Mouse (Mus musculus): ENCODE measurements around the gene Ccdc107. TPM values are rescaled to one million over a fixed set of nuclear protein-coding genes. Genes with fewer than 3 reads are reported as not detected.
A peak's percentile ranks its signal among the peaks of the same experiment; 100 is the strongest.

The Ccdc107 gene
- polyA plus RNA-seq, 1 experiment from 2014 or later: 46.6 TPM

DNA sequence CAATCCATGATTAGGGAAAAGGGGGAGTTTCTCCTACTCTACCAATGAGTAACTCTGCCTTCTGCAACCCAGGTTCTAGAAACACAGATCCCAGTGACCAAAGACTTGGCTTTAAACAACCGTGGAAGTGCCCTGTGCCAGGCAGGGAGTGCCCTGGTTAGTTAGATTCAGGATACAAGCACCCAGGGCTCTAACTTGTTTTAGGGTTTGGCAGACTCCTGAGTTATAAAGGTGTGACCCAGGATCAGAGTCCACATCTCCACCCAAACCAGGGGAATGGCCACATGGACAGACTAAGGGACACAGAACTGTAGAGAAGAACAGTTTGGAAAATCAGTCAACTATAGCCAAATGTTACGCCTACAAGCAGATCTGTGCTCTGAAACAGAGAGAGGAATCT lies 10.3 kb downstream of the Ccdc107 start:
- Histone ChIP-seq H3K4me3 (ENCODE audit: low read depth, low read length) (no peak overlapping the region), H3K27ac (ENCODE audit: low read depth, low read length) (no peak overlapping the region), H3K9ac (ENCODE audit: low read length) (no peak overlapping the region), H3K4me2 (ENCODE audit: low read depth) (no peak overlapping the region), H3K36me3 (ENCODE audit: control insufficient read depth, insufficient read depth, low read length) (no peaks in the 10 kb centered on the region), H3K4me1 (ENCODE audit: control insufficient read depth, insufficient read depth, low read length) (peaks cover 9% of the 10 kb centered on the region), H3K27me3 (ENCODE audit: control insufficient read depth, insufficient read depth, low read length) (peaks cover 8% of the 10 kb centered on the region; the same call in 1 of the 2 replicates), H3K9me3 (ENCODE audit: control insufficient read depth, low read length) (no peaks in the 10 kb centered on the region)
- ATAC-seq (ENCODE audit: insufficient read depth, low FRiP score, low TSS enrichment): no peak
- no peak for DNase-seq (ENCODE audit: low spot score)
- WGBS: 76% methylated on average over 2 of the region's 2 CpGs

DNA sequence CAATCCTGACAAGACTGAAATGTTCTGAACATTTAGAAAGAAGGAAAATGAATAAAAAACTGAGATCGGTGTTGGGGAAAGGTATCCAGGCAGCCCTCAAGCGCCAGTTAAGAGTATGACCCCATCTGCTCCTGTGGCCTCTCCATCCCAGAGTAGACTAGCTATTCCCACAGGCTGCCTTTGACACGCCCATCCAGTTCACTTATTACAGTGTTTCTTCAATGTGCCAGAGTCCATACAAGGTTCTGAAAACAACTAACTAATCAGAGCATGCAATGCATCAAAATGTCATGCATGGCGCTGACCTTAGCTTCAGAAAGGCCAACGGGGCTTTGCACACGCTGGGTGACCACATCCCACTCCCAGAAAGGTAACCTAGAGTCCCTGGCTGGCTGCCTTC lies 10.8 kb downstream of the Ccdc107 start:
- Histone ChIP-seq H3K4me2 (ENCODE audit: low read depth) (no peak overlapping the region), H3K9ac (ENCODE audit: low read length) (no peak overlapping the region), H3K4me1 (ENCODE audit: control insufficient read depth, insufficient read depth, low read length) (peaks cover 9% of the 10 kb centered on the region), H3K27me3 (ENCODE audit: control insufficient read depth, insufficient read depth, low read length) (peaks cover 8% of the 10 kb centered on the region), H3K4me3 (ENCODE audit: low read depth, low read length) (no peak overlapping the region), H3K36me3 (ENCODE audit: control insufficient read depth, insufficient read depth, low read length) (no peaks in the 10 kb centered on the region), H3K27ac (ENCODE audit: low read depth, low read length) (no peak overlapping the region), H3K9me3 (ENCODE audit: control insufficient read depth, low read length) (no peaks in the 10 kb centered on the region)
- ATAC-seq (ENCODE audit: insufficient read depth, low FRiP score, low TSS enrichment) (no peak), DNase-seq (ENCODE audit: low spot score) (no peak)
- 87% methylated on average over 6 of the region's 6 CpGs for WGBS

DNA sequence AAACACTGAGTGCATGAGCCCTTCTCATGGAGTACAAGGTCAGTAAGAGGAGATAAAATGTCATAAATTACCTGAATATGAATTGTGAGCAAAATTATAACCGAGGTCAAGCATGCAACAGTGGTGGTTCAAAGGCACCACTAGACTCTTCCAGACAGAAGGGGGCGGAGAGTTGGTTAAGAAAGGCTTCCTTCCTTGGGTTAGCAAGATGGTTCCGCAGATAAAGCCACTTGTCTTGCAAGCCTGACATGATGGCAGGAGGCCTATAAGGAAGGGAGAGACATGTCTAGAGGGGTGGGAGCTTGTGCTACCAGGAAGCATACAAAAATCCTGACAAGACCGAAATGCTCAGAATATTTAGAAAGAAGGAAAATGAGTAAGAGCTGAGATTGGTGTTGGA lies 11.6 kb downstream of the Ccdc107 start:
- no peak for ATAC-seq (ENCODE audit: insufficient read depth, low FRiP score, low TSS enrichment)
- no peak overlapping the region for H3K27ac ChIP-seq (ENCODE audit: low read depth, low read length)
- H3K4me1 ChIP-seq (ENCODE audit: control insufficient read depth, insufficient read depth, low read length): peaks cover 12% of the 10 kb centered on the region
- peaks cover 10% of the 10 kb centered on the region for H3K27me3 ChIP-seq (ENCODE audit: control insufficient read depth, insufficient read depth, low read length)
- H3K9me3 ChIP-seq (ENCODE audit: control insufficient read depth, low read length): no peaks in the 10 kb centered on the region
- DNase-seq (ENCODE audit: low spot score): no peak
- WGBS: 81% methylated on average over 4 of the region's 4 CpGs
- H3K36me3 ChIP-seq (ENCODE audit: control insufficient read depth, insufficient read depth, low read length): no peaks in the 10 kb centered on the region
- no peak overlapping the region for H3K9ac ChIP-seq (ENCODE audit: low read length)
- H3K4me3 ChIP-seq (ENCODE audit: low read depth, low read length): no peak overlapping the region
- no peak overlapping the region for H3K4me2 ChIP-seq (ENCODE audit: low read depth)

DNA sequence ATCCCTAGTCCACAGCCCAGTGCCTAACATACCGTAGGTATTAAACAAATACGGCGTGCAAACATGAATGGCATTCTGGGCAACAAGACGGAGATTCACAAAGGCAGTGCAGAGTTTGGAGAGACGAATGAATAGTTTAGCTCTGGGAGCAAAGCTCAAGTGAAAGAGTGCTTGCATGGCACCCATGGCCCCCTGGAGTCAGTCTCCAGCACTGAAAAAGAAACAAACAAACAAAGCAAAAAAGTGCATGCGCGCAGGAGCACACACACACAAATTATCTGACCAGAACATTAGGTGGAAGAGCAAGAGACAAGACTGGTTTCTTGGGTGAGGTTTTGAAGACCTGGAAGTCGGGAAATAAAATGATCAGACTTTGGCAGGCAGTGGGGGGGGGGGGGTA lies 13.4 kb downstream of the Ccdc107 start:
- no peaks in the 10 kb centered on the region for H3K36me3 ChIP-seq (ENCODE audit: control insufficient read depth, insufficient read depth, low read length)
- peaks cover 12% of the 10 kb centered on the region for H3K27me3 ChIP-seq (ENCODE audit: control insufficient read depth, insufficient read depth, low read length)
- H3K27ac ChIP-seq (ENCODE audit: low read depth, low read length): no peak overlapping the region
- no peaks in the 10 kb centered on the region for H3K9me3 ChIP-seq (ENCODE audit: control insufficient read depth, low read length)
- H3K9ac ChIP-seq (ENCODE audit: low read length): no peak overlapping the region
- DNase-seq (ENCODE audit: low spot score) (no peak), ATAC-seq (ENCODE audit: insufficient read depth, low FRiP score, low TSS enrichment) (no peak)
- H3K4me1 ChIP-seq (ENCODE audit: control insufficient read depth, insufficient read depth, low read length): peaks cover 14% of the 10 kb centered on the region
- no peak overlapping the region for H3K4me2 ChIP-seq (ENCODE audit: low read depth)
- H3K4me3 ChIP-seq (ENCODE audit: low read depth, low read length): no peak overlapping the region
- 82% methylated on average over 8 of the region's 8 CpGs for WGBS

DNA sequence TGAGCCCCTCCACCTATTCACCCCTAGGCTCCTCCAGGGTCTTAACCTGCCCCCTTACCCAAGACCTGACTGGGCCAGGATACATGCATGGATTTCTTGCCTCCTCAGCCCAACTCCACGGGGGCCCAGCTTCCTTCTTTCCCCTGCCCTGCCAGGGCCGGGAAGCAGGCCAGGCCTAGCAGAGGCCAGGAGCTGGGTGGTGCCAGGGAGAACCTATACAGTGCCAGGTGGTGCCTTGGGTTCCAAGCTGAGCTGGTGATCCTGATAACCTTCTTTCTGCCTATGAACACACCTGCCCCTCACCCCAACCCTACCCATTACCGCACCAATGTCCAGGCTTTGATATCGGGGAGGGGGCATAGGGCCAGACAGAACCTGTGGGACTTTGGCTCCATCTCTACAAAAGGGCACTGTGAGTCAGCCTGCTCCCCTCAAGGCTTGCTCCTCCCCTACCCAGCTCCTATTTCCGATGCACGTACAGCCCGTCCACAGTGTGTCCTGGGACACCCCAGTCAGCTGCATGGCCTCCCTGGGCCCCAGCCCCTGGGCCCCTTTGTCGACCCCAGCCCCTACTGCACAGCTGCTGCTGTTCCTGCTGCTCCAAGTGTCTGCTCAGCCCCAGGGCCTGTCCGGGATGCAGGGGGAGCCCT lies 14.0 kb downstream of the Ccdc107 start, which contains the start of gene Car9:
Gene Car9, plus strand, starts transcription at position 431 of the 650 bp plus-strand sequence.
- no peak for ATAC-seq (ENCODE audit: insufficient read depth, low FRiP score, low TSS enrichment)
- Histone ChIP-seq H3K36me3 (ENCODE audit: control insufficient read depth, insufficient read depth, low read length) (no peaks in the 10 kb centered on the region), H3K27me3 (ENCODE audit: control insufficient read depth, insufficient read depth, low read length) (peaks cover 12% of the 10 kb centered on the region), H3K4me3 (ENCODE audit: low read depth, low read length) (no peak within 1 kb of the TSS), H3K4me2 (ENCODE audit: low read depth) (no peak within 1 kb of the TSS; the same call in 1 of the 2 replicates), H3K4me1 (ENCODE audit: control insufficient read depth, insufficient read depth, low read length) (peaks cover 14% of the 10 kb centered on the region), H3K9ac (ENCODE audit: low read length) (no peak within 1 kb of the TSS), H3K9me3 (ENCODE audit: control insufficient read depth, low read length) (no peaks in the 10 kb centered on the region), H3K27ac (ENCODE audit: low read depth, low read length) (no peak within 1 kb of the TSS)
- no peak for DNase-seq (ENCODE audit: low spot score)
- 57% methylated on average over 9 of the region's 9 CpGs for WGBS

DNA sequence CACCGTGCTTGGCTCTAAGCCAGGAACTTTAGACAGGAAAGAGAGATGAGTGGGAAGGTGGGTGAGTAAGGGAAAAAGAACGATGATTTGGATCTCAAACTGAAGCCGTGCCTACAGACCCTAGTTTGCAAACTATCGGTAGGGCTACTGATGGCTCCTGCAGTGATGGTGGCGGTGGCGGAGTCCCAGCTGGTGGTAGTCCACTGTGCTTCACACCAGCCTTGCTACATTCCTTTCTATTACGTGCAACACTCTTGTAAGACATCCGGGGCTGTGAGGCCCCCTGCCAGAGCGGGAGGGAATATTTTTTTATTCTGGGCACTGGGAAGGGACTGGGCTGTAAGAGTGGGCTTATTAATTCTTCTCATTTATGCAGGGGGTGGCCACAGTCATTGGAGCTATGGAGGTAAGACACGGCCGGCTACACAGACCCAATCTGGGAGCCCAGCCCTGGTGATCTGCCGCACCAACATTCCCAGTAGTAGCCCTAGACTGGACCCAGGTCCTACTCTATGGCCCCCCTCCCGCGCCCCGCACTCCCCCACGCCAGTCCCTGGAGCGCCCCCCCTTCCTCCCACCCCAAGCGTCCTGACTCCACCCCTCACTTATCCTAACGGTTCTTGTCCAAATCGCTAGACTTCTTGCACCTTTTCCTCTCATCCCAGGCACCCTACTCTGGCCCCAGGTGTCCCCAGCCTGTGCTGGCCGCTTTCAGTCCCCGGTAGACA lies 15.4 kb downstream of the Ccdc107 start:
- ATAC-seq (ENCODE audit: insufficient read depth, low FRiP score, low TSS enrichment) (no peak), DNase-seq (ENCODE audit: low spot score) (no peak)
- peak overlapping the region; percentile 31 for H3K4me3 ChIP-seq (ENCODE audit: low read depth, low read length)
- no peaks in the 10 kb centered on the region for H3K9me3 ChIP-seq (ENCODE audit: control insufficient read depth, low read length)
- WGBS: 10% methylated on average over 22 of the region's 22 CpGs
- peaks cover 14% of the 10 kb centered on the region for H3K4me1 ChIP-seq (ENCODE audit: control insufficient read depth, insufficient read depth, low read length)
- H3K27ac ChIP-seq (ENCODE audit: low read depth, low read length): no peak overlapping the region
- peak overlapping the region; percentile 47 for H3K9ac ChIP-seq (ENCODE audit: low read length)
- peak overlapping the region; percentile 55 for H3K4me2 ChIP-seq (ENCODE audit: low read depth)
- peaks cover 12% of the 10 kb centered on the region for H3K27me3 ChIP-seq (ENCODE audit: control insufficient read depth, insufficient read depth, low read length)
- no peaks in the 10 kb centered on the region for H3K36me3 ChIP-seq (ENCODE audit: control insufficient read depth, insufficient read depth, low read length)

DNA sequence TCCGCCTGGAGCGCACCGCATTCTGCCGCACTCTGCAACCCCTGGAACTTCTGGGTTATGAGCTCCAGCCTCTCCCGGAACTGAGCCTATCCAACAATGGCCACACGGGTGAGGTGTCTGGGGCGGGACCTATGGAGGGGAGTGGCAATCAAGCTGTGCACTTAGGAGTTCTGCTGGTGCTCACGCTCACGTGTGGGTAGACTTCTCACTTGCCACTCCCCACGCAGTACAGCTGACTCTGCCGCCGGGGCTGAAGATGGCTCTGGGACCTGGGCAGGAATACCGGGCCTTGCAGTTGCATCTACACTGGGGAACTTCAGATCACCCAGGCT lies 15.9 kb downstream of the Ccdc107 start:
- H3K4me2 ChIP-seq (ENCODE audit: low read depth): peak overlapping the region; percentile 55
- H3K4me3 ChIP-seq (ENCODE audit: low read depth, low read length): peak overlapping the region; percentile 31
- H3K9me3 ChIP-seq (ENCODE audit: control insufficient read depth, low read length): no peaks in the 10 kb centered on the region
- peaks cover 14% of the 10 kb centered on the region for H3K4me1 ChIP-seq (ENCODE audit: control insufficient read depth, insufficient read depth, low read length)
- H3K27me3 ChIP-seq (ENCODE audit: control insufficient read depth, insufficient read depth, low read length): peaks cover 12% of the 10 kb centered on the region
- DNase-seq (ENCODE audit: low spot score) (peak; percentile 40), ATAC-seq (ENCODE audit: insufficient read depth, low FRiP score, low TSS enrichment) (no peak)
- no peaks in the 10 kb centered on the region for H3K36me3 ChIP-seq (ENCODE audit: control insufficient read depth, insufficient read depth, low read length)
- WGBS: 7% methylated on average over 13 of the region's 13 CpGs
- no peak overlapping the region for H3K27ac ChIP-seq (ENCODE audit: low read depth, low read length)
- peak overlapping the region; percentile 47 for H3K9ac ChIP-seq (ENCODE audit: low read length)

DNA sequence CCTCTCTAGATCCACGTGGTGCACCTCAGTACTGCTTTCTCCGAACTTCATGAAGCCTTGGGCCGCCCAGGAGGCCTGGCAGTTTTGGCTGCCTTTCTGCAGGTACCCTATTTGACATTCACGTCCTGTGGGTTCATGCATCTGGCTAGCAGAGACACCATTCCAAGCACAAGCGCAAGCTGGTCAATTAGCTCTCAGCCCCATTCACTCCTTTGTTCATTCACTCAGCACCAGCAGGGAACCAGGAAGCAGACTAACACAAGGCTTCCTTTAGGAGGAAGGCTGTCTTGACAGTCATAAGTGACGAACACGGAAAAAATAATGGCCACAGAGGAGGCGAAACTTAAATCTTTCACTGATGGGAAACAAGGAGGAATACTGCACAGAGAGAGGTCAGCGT lies 16.4 kb downstream of the Ccdc107 start:
- 26% methylated on average over 9 of the region's 9 CpGs for WGBS
- ATAC-seq (ENCODE audit: insufficient read depth, low FRiP score, low TSS enrichment): no peak
- Histone ChIP-seq H3K27me3 (ENCODE audit: control insufficient read depth, insufficient read depth, low read length) (peaks cover 12% of the 10 kb centered on the region), H3K4me3 (ENCODE audit: low read depth, low read length) (no peak overlapping the region), H3K36me3 (ENCODE audit: control insufficient read depth, insufficient read depth, low read length) (no peaks in the 10 kb centered on the region), H3K27ac (ENCODE audit: low read depth, low read length) (no peak overlapping the region), H3K4me1 (ENCODE audit: control insufficient read depth, insufficient read depth, low read length) (peaks cover 14% of the 10 kb centered on the region), H3K9ac (ENCODE audit: low read length) (no peak overlapping the region), H3K9me3 (ENCODE audit: control insufficient read depth, low read length) (no peaks in the 10 kb centered on the region), H3K4me2 (ENCODE audit: low read depth) (peak overlapping the region; percentile 55)
- DNase-seq (ENCODE audit: low spot score): no peak

All from neural tube, embryonic 11.5 days (tissue).